Mouse (Mus musculus): ENCODE measurements around the gene Hcn4. TPM values are rescaled to one million over a fixed set of nuclear protein-coding genes. Genes with fewer than 3 reads are reported as not detected.

Gene Hcn4
- polyA plus RNA-seq, 1 experiment from 2014 or later = 2.3 TPM

- Histone ChIP-seq H3K27ac (ENCODE audit: poor library complexity, severe bottlenecking) (peak overlapping the region; percentile 76), H3K4me3 (no peak overlapping the region), H3K27me3 (replicated peaks) (no peaks in the 10 kb centered on the region), H3K4me2 (peak overlapping the region; percentile 42), H3K36me3 (peaks cover 8% of the 10 kb centered on the region), H3K9ac (peak overlapping the region; percentile 44), H3K4me1 (replicated peaks) (peaks cover 66% of the 10 kb centered on the region), H3K9me3 (replicated peaks) (no peaks in the 10 kb centered on the region)
- no peak for ATAC-seq (ENCODE audit: insufficient number of reproducible peaks, low FRiP score)
- 2% methylated on average over 3 of the region's 3 CpGs for WGBS
These were observed 23.8 kb downstream of the Hcn4 start for GRCm38 (mm10) chr9:58847008-58847407.

DNA sequence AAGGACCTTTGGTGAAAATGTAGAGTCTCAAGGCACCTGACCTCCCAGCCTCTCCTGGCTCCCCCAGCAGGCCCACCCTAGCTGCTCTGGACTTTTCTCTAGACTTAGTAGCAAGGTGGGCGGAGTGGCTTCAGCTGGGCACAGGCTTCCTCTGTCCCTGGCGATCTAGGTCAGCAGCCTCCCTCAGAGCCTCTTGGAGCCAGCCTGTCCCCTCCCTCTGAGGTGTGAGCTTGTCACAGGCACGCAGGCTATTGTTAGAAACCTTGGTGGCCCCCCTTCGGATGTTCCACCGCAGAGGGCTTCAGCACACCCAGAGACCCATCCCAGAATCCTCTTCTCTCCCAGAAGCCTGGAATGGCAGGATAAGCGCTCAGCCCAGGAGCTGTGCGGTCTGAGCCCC lies 24.5 kb downstream of the Hcn4 start:
- Histone ChIP-seq H3K4me1 (replicated peaks) (peaks cover 64% of the 10 kb centered on the region), H3K9me3 (replicated peaks) (no peaks in the 10 kb centered on the region), H3K4me3 (no peak overlapping the region), H3K36me3 (peaks cover 8% of the 10 kb centered on the region), H3K9ac (peak overlapping the region; percentile 44), H3K27ac (ENCODE audit: poor library complexity, severe bottlenecking) (peak overlapping the region; percentile 76), H3K4me2 (peak overlapping the region; percentile 42), H3K27me3 (replicated peaks) (0 out of 2 replicates have a peak, but pooled peaks cover 3% of the 10 kb centered on the region)
- WGBS = 33% methylated on average over 7 of the region's 7 CpGs
- peak; percentile 66 for ATAC-seq (ENCODE audit: insufficient number of reproducible peaks, low FRiP score)

- Histone ChIP-seq H3K9ac (no peak overlapping the region), H3K36me3 (peaks cover 2% of the 10 kb centered on the region; the same call in 1 of the 2 replicates), H3K4me3 (no peak overlapping the region), H3K27ac (ENCODE audit: poor library complexity, severe bottlenecking) (no peak overlapping the region), H3K9me3 (replicated peaks) (no peaks in the 10 kb centered on the region), H3K27me3 (replicated peaks) (0 out of 2 replicates have a peak, but pooled peaks cover 3% of the 10 kb centered on the region), H3K4me1 (replicated peaks) (peaks cover 54% of the 10 kb centered on the region), H3K4me2 (no peak overlapping the region)
- ATAC-seq (ENCODE audit: insufficient number of reproducible peaks, low FRiP score) = no peak
- WGBS = 80% methylated on average over 13 of the region's 13 CpGs
These were observed 26.5 kb downstream of the Hcn4 start for GRCm38 (mm10) chr9:58849576-58850315.

- Histone ChIP-seq H3K9me3 (replicated peaks) (no peaks in the 10 kb centered on the region), H3K27me3 (replicated peaks) (0 out of 2 replicates have a peak, but pooled peaks cover 6% of the 10 kb centered on the region), H3K4me1 (replicated peaks) (peaks cover 26% of the 10 kb centered on the region), H3K27ac (ENCODE audit: poor library complexity, severe bottlenecking) (no peak overlapping the region), H3K36me3 (peaks cover 33% of the 10 kb centered on the region), H3K4me2 (no peak overlapping the region), H3K4me3 (no peak overlapping the region), H3K9ac (no peak overlapping the region)
- ATAC-seq (ENCODE audit: insufficient number of reproducible peaks, low FRiP score) = no peak
- WGBS = 59% methylated on average over 3 of the region's 3 CpGs
These were observed 31.7 kb downstream of the Hcn4 start for GRCm38 (mm10) chr9:58854931-58855330.

GRCm38 (mm10) chr9:58859080-58859635 lies 35.9 kb downstream of the Hcn4 start:
- H3K4me1 ChIP-seq (replicated peaks) = peaks cover 7% of the 10 kb centered on the region; the same call in 1 of the 2 replicates

GRCm38 (mm10) chr9:58863826-58864225 lies 40.6 kb downstream of the Hcn4 start:
- no peak overlapping the region for H3K27ac ChIP-seq (ENCODE audit: poor library complexity, severe bottlenecking)
- H3K4me2 ChIP-seq = no peak overlapping the region
- peaks cover 6% of the 10 kb centered on the region; the same call in 1 of the 2 replicates for H3K4me1 ChIP-seq (replicated peaks)
- H3K9ac ChIP-seq = no peak overlapping the region
- WGBS = 36% methylated on average over 7 of the region's 7 CpGs
- no peak for ATAC-seq (ENCODE audit: insufficient number of reproducible peaks, low FRiP score)
- H3K36me3 ChIP-seq = peaks cover 12% of the 10 kb centered on the region
- H3K4me3 ChIP-seq = no peak overlapping the region
- H3K9me3 ChIP-seq (replicated peaks) = no peaks in the 10 kb centered on the region
- no peaks in the 10 kb centered on the region for H3K27me3 ChIP-seq (replicated peaks)

More at GRCm38 (mm10) chr9:58859080-58859635, 35.9 kb downstream of the Hcn4 start:
- Histone ChIP-seq H3K9ac (no peak overlapping the region), H3K4me2 (peak overlapping the region; percentile 51), H3K4me3 (no peak overlapping the region), H3K27me3 (replicated peaks) (0 out of 2 replicates have a peak, but pooled peaks cover 3% of the 10 kb centered on the region), H3K36me3 (peaks cover 38% of the 10 kb centered on the region), H3K27ac (ENCODE audit: poor library complexity, severe bottlenecking) (no peak overlapping the region), H3K9me3 (replicated peaks) (no peaks in the 10 kb centered on the region)
- 41% methylated on average over 30 of the region's 30 CpGs for WGBS
- ATAC-seq (ENCODE audit: insufficient number of reproducible peaks, low FRiP score) = peak; percentile 17; the same call in 1 of the 2 replicates

- H3K4me1 ChIP-seq (replicated peaks) = peaks cover 12% of the 10 kb centered on the region
- no peak overlapping the region for H3K27ac ChIP-seq (ENCODE audit: poor library complexity, severe bottlenecking)
- H3K9ac ChIP-seq = no peak overlapping the region
- H3K27me3 ChIP-seq (replicated peaks) = no peaks in the 10 kb centered on the region
- 18% methylated on average over 10 of the region's 10 CpGs for WGBS
- H3K9me3 ChIP-seq (replicated peaks) = no peaks in the 10 kb centered on the region
- H3K4me2 ChIP-seq = no peak overlapping the region
- H3K36me3 ChIP-seq = peaks cover 12% of the 10 kb centered on the region
- no peak overlapping the region for H3K4me3 ChIP-seq
- no peak for ATAC-seq (ENCODE audit: insufficient number of reproducible peaks, low FRiP score)
These were observed 47.9 kb downstream of the Hcn4 start for GRCm38 (mm10) chr9:58871141-58871540.

GRCm38 (mm10) chr9:58873541-58874324 lies 50.5 kb downstream of the Hcn4 start:
- Histone ChIP-seq H3K4me2 (no peak overlapping the region), H3K36me3 (peaks cover 32% of the 10 kb centered on the region), H3K9me3 (replicated peaks) (no peaks in the 10 kb centered on the region), H3K27me3 (replicated peaks) (no peaks in the 10 kb centered on the region), H3K27ac (ENCODE audit: poor library complexity, severe bottlenecking) (no peak overlapping the region), H3K4me1 (replicated peaks) (peaks cover 12% of the 10 kb centered on the region), H3K9ac (no peak overlapping the region), H3K4me3 (no peak overlapping the region)
- 36% methylated on average over 10 of the region's 10 CpGs for WGBS
- no peak for ATAC-seq (ENCODE audit: insufficient number of reproducible peaks, low FRiP score)

DNA sequence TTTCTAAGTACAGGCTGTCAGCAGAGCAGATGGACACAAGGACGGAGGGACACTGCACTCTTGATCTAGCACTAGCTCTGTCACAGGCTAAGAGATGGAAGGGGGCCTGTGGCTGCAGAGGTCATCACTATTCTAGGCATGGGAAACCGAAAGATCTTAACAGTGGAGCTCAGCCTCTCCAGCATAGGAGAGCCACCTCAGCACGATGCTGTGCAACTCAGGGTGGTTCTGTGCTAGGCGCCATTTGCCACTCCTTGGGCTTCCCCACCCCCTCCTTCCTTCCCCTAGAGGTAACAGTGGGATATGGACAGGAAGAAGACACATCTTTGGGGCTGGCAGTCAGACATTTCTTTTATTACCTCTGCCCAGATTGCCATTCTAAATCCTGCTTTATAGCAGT lies 51.1 kb downstream of the Hcn4 start:
- Histone ChIP-seq H3K27ac (ENCODE audit: poor library complexity, severe bottlenecking) (no peak overlapping the region), H3K9ac (no peak overlapping the region), H3K4me2 (no peak overlapping the region), H3K9me3 (replicated peaks) (no peaks in the 10 kb centered on the region), H3K36me3 (peaks cover 35% of the 10 kb centered on the region), H3K27me3 (replicated peaks) (no peaks in the 10 kb centered on the region), H3K4me1 (replicated peaks) (peaks cover 12% of the 10 kb centered on the region), H3K4me3 (no peak overlapping the region)
- no peak for ATAC-seq (ENCODE audit: insufficient number of reproducible peaks, low FRiP score)
- 77% methylated on average over 4 of the region's 4 CpGs for WGBS

DNA sequence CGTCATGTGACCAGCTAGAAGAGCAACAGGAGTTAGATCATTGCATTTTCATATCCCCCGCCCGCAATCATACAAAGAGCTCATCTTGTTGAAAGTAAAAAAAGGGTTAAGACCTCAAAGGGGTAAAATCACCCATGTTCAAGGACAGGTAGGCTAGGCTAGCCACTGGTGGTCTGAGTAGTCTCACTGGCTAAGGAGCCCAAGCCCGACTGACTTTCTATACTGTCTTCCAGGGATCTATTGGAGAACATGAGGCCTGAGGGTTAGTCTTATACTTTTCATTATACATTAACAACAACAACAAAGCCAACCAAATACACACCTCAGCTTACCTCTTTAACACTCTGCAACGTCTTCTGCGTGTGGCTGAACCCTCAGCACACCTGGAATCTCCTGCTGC lies 52.2 kb downstream of the Hcn4 start:
- no peak overlapping the region for H3K27ac ChIP-seq (ENCODE audit: poor library complexity, severe bottlenecking)
- WGBS = 84% methylated on average over 6 of the region's 6 CpGs
- peaks cover 44% of the 10 kb centered on the region for H3K36me3 ChIP-seq
- peaks cover 12% of the 10 kb centered on the region for H3K4me1 ChIP-seq (replicated peaks)
- no peaks in the 10 kb centered on the region for H3K9me3 ChIP-seq (replicated peaks)
- H3K4me2 ChIP-seq = no peak overlapping the region
- no peak for ATAC-seq (ENCODE audit: insufficient number of reproducible peaks, low FRiP score)
- H3K9ac ChIP-seq = no peak overlapping the region
- H3K4me3 ChIP-seq = no peak overlapping the region
- H3K27me3 ChIP-seq (replicated peaks) = no peaks in the 10 kb centered on the region

All from heart, embryonic 12.5 days (tissue).